Mouse (Mus musculus): ENCODE results near the gene Ift122.

- TF ChIP-seq POLR2A (IDR thresholded peaks at IDR 0.05; ENCODE audit: insufficient read length, low read depth) (no peak), MAX (IDR thresholded peaks at IDR 0.05; ENCODE audit: low read depth) (no peak), POLR2AphosphoS2 (IDR thresholded peaks at IDR 0.05; ENCODE audit: insufficient read length, low read depth) (no peak), USF1 (IDR thresholded peaks at IDR 0.05; ENCODE audit: low read depth) (no peak), TCF12 (IDR thresholded peaks at IDR 0.05; ENCODE audit: insufficient read depth, poor library complexity, severe bottlenecking) (no peak), MYOG (IDR thresholded peaks at IDR 0.05; ENCODE audit: control insufficient read depth in 1 of 3, insufficient read depth in 1 of 3, insufficient read length in 2 of 3, low read depth in 2 of 3) (no peak), MYOD1 (IDR thresholded peaks at IDR 0.05; ENCODE audit: control insufficient read depth in 1 of 3, insufficient read length in 2 of 3, low read depth in 2 of 3) (no peak), SRF (IDR thresholded peaks at IDR 0.05; ENCODE audit: control insufficient read depth, insufficient read length, low read depth) (no peak)
Measured at GRCm38 (mm10) chr6:115821216-115821993, 31.9 kb upstream of the Ift122 start.

Data from myocyte (in vitro differentiated cells).